Mouse (Mus musculus): ENCODE measurements around the gene Alg14.
A peak's percentile ranks its signal among the peaks of the same experiment; 100 is the strongest.

DNA sequence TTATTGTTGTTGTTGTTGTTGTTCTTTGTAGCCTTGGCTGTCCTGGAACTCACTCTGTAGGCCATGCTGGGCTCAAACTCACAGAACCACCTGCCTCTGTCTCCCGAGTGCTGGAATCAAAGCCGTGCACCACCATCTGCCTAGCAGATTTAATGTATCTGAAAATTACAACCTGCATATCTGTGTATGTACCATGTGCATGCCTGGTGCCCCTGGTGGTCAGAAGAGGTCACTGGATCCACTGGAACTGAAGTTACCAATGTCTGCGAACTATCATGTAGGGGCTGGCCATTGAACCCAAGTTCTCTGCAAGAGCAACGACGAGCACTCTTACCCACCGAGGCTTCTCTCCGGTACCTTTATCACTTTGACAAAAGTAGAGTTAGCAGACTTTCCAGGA is 15.1 kb downstream of the Alg14 start:
- TF ChIP-seq CTCF (IDR thresholded peaks at IDR 0.05; ENCODE audit: extremely low read depth, insufficient read depth, low read length) (0 out of 2 replicates have a peak, but pooled peaks have one; percentile 8), POLR2A (IDR thresholded peaks at IDR 0.05; ENCODE audit: extremely low read depth, insufficient read depth, low read length) (no peak)

Measured in cortical plate, adult 2 months (tissue).